25 mouse cellular contexts compared by ENCODE assay signal in the genomic region with DNA sequence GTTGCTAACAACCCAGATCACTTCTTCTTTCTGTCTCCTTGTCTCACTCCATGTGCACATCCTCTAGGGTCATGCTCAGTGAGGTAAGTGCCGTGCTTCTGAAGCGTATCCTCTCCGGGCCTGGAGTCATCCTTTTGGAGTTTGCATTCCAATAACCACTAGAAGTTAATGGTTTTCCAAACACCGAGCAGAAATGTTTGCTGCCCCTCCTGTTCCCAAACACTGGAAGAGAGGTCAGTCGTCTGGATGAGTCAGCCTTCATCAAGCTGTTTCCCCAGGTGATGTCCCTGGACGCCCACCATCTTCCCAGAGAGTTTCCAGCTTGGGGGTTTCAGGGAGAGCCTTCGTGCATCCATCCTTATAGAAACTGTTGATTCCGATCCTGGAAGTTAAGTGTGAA.
DNase-seq lines count a peak whose midpoint lies in the region; ATAC-seq and TF ChIP-seq lines count a peak whose summit lies in the region.
"Had no signal": no experiment of that assay in that cellular context is flagged by ENCODE, and none has a peak within 500 bp of the region (broad histone marks: within the 10 kb centered on the region; RNA-seq: fewer than 3 reads in every experiment).

No protein-coding gene starts in this region.

- ATAC-seq in liver, postnatal 0 days = peak; percentile 56; the same call in 1 of the 2 replicates
- peak; percentile 60 for ATAC-seq in megakaryocyte, adult 5-6 weeks (ENCODE audit: poor library complexity, severe bottlenecking)
- ATAC-seq in kidney, embryonic 14.5 days (ENCODE audit: low FRiP score, low TSS enrichment) = no peak
- ATAC-seq in kidney, embryonic 16.5 days (ENCODE audit: low FRiP score, low TSS enrichment) = no peak
- ATAC-seq: activated CD4-positive, CD25-positive, alpha-beta regulatory T cell, adult 4 months; forebrain, embryonic 14.5 days; forebrain, embryonic 16.5 days had no signal

- H3K9ac ChIP-seq in liver, postnatal 0 days (replicated peaks) = no peak overlapping the region
- no peak overlapping the region for H3K9ac ChIP-seq in kidney, embryonic 14.5 days (ENCODE audit: low read depth, low read length)
- no peak overlapping the region for H3K9ac ChIP-seq in kidney, embryonic 16.5 days (replicated peaks; ENCODE audit: low read length)
- H3K9ac ChIP-seq: embryonic facial prominence, embryonic 13.5 days; embryonic facial prominence, embryonic 15.5 days; forebrain, embryonic 12.5 days had no signal

- no peak overlapping the region for H3K4me2 ChIP-seq in liver, postnatal 0 days (ENCODE audit: low read depth, low read length)
- no peak overlapping the region for H3K4me2 ChIP-seq in kidney, embryonic 14.5 days (replicated peaks; ENCODE audit: low read depth, low read length)
- H3K4me2 ChIP-seq in kidney, embryonic 16.5 days (replicated peaks; ENCODE audit: low read depth, low read length) = no peak overlapping the region
- H3K4me2 ChIP-seq: embryonic facial prominence, embryonic 13.5 days; embryonic facial prominence, embryonic 15.5 days; forebrain, embryonic 12.5 days had no signal

- no peak for TF ChIP-seq POLR2A in bone marrow, adult 2 months (IDR thresholded peaks at IDR 0.05; ENCODE audit: borderline replicate concordance, control insufficient read depth, low read depth, low read length)

- no peak for DNase-seq in liver, postnatal 0 days
- no peak for DNase-seq in liver
- DNase-seq in layer of hippocampus, adult 2 months (ENCODE audit: low spot score in 2 of 2) = no peak
- DNase-seq: adrenal gland, adult 8-10 months; adrenal gland, postnatal 14 days; adrenal gland, postnatal 36 days; cerebellum, adult 11 months; cerebellum, adult 18-20 months; cerebellum, adult 8-10 months; cerebellum, adult 9-11 months; cerebellum, postnatal 14 days; cerebellum, postnatal 36 days; embryo, embryonic 11 days had no signal

- peak overlapping the region; percentile 22; the same call in 1 of the 2 replicates for H3K27ac ChIP-seq in liver, postnatal 0 days (ENCODE audit: low read depth)
- peak overlapping the region; percentile 45 for H3K27ac ChIP-seq in bone marrow, adult 2 months (ENCODE audit: control insufficient read depth, insufficient read depth, low read depth, low read length, poor library complexity)
- H3K27ac ChIP-seq in kidney, embryonic 14.5 days (ENCODE audit: low read depth, low read length) = no peak overlapping the region
- no peak overlapping the region for H3K27ac ChIP-seq in kidney, embryonic 16.5 days (ENCODE audit: low read length)
- H3K27ac ChIP-seq in layer of hippocampus, adult 2 months = no peak overlapping the region
- H3K27ac ChIP-seq: embryonic facial prominence, embryonic 13.5 days; embryonic facial prominence, embryonic 15.5 days; forebrain, embryonic 10.5 days; forebrain, embryonic 12.5 days had no signal

- H3K36me3 ChIP-seq in liver, postnatal 0 days (replicated peaks; ENCODE audit: insufficient read depth, low read length) = no peaks in the 10 kb centered on the region
- H3K36me3 ChIP-seq in kidney, embryonic 14.5 days (ENCODE audit: control insufficient read depth, insufficient read depth, low read length) = no peaks in the 10 kb centered on the region
- no peaks in the 10 kb centered on the region for H3K36me3 ChIP-seq in kidney, embryonic 16.5 days (ENCODE audit: insufficient read depth, low read length)
- H3K36me3 ChIP-seq: embryonic facial prominence, embryonic 13.5 days; embryonic facial prominence, embryonic 15.5 days; forebrain, embryonic 10.5 days; forebrain, embryonic 12.5 days had no signal

- no peak for TF ChIP-seq EP300 in liver, postnatal 0 days (IDR thresholded peaks at IDR 0.05; ENCODE audit: low read depth)

- WGBS in liver, postnatal 0 days (ENCODE audit: insufficient replicate concordance) = 68% methylated on average over 8 of the region's 8 CpGs
- 72% methylated on average over 8 of the region's 8 CpGs for WGBS in bone marrow, adult 2 months
- 55% methylated on average over 8 of the region's 8 CpGs for WGBS in kidney, embryonic 14.5 days
- 60% methylated on average over 8 of the region's 8 CpGs for WGBS in kidney, embryonic 16.5 days

- no peak overlapping the region for H3K4me3 ChIP-seq in liver, postnatal 0 days (ENCODE audit: low read depth, low read length)
- no peak overlapping the region for H3K4me3 ChIP-seq in bone marrow, adult 2 months (replicated peaks; ENCODE audit: control insufficient read depth, low read depth, low read length)
- H3K4me3 ChIP-seq in kidney, embryonic 14.5 days (ENCODE audit: low read length) = no peak overlapping the region
- H3K4me3 ChIP-seq in kidney, embryonic 16.5 days (ENCODE audit: low read length) = no peak overlapping the region
- no peak overlapping the region for H3K4me3 ChIP-seq in layer of hippocampus, adult 2 months
- H3K4me3 ChIP-seq: embryonic facial prominence, embryonic 13.5 days; embryonic facial prominence, embryonic 15.5 days; erythroblast, embryonic 14.5 days; forebrain, embryonic 10.5 days; forebrain, embryonic 12.5 days had no signal

- H3K4me1 ChIP-seq in liver, postnatal 0 days (ENCODE audit: insufficient read depth) = peaks cover 32% of the 10 kb centered on the region
- peaks cover 5% of the 10 kb centered on the region for H3K4me1 ChIP-seq in bone marrow, adult 2 months (ENCODE audit: control insufficient read depth, insufficient read depth, low read length)
- H3K4me1 ChIP-seq in kidney, embryonic 14.5 days (ENCODE audit: control insufficient read depth, insufficient read depth, low read length) = peaks cover 7% of the 10 kb centered on the region
- peaks cover 8% of the 10 kb centered on the region; the same call in 1 of the 2 replicates for H3K4me1 ChIP-seq in kidney, embryonic 16.5 days (ENCODE audit: insufficient read depth, low read length)

- TF ChIP-seq CTCF in liver, postnatal 0 days (IDR thresholded peaks at IDR 0.05; ENCODE audit: low read depth) = no peak
- TF ChIP-seq CTCF in bone marrow, adult 2 months (IDR thresholded peaks at IDR 0.05; ENCODE audit: control insufficient read depth, insufficient read depth, low read length) = no peak
- TF ChIP-seq CTCF in layer of hippocampus, adult 2 months (conservative IDR thresholded peaks at IDR 0.05) = no peak

- H3K27me3 ChIP-seq in liver, postnatal 0 days (ENCODE audit: insufficient read depth, low read length) = no peaks in the 10 kb centered on the region
- H3K27me3 ChIP-seq in kidney, embryonic 14.5 days (ENCODE audit: control insufficient read depth, insufficient read depth, low read length) = no peaks in the 10 kb centered on the region
- no peaks in the 10 kb centered on the region for H3K27me3 ChIP-seq in kidney, embryonic 16.5 days (ENCODE audit: insufficient read depth, low read length)
- H3K27me3 ChIP-seq: embryonic facial prominence, embryonic 13.5 days; forebrain, embryonic 12.5 days had no signal

- H3K9me3 ChIP-seq in liver, postnatal 0 days (ENCODE audit: low read length) = no peaks in the 10 kb centered on the region
- no peaks in the 10 kb centered on the region for H3K9me3 ChIP-seq in kidney, embryonic 14.5 days (ENCODE audit: control insufficient read depth, low read length)
- H3K9me3 ChIP-seq in kidney, embryonic 16.5 days (ENCODE audit: low read length) = no peaks in the 10 kb centered on the region
- H3K9me3 ChIP-seq: embryonic facial prominence, embryonic 13.5 days; embryonic facial prominence, embryonic 15.5 days; forebrain, embryonic 10.5 days; forebrain, embryonic 12.5 days had no signal

Comparison
In these comparisons a context has a peak if more than half of its experiments do, and no peak if none do; other contexts are left out.
1. ATAC-seq: peak in liver, postnatal 0 days (single experiment) and megakaryocyte, adult 5-6 weeks (single experiment); none in kidney, embryonic 14.5 days (single experiment) and kidney, embryonic 16.5 days (single experiment).
2. H3K27ac ChIP-seq: peak in liver, postnatal 0 days (single experiment) and bone marrow, adult 2 months (single experiment); none in kidney, embryonic 14.5 days (single experiment), kidney, embryonic 16.5 days (single experiment) and layer of hippocampus, adult 2 months (single experiment).